Mouse (Mus musculus) ovary, postnatal 10 days (tissue): ENCODE results near the gene Itga1.

Experiments
- DNase-seq: peaks from one replicate; pipeline ENCODE4 v3.0.0; 2022; ENCODE audit warnings: low spot score

Itga1 gene

GRCm38 (mm10) chr13:115052568-115052967, 49.2 kb downstream of the Itga1 start:
- no peak for DNase-seq

GRCm38 (mm10) chr13:115050660-115051559, 50.9 kb downstream of the Itga1 start:
- DNase-seq = no peak

- no peak for DNase-seq
Observed at GRCm38 (mm10) chr13:115042652-115043051, 59.1 kb downstream of the Itga1 start.

- no peak for DNase-seq
Observed at GRCm38 (mm10) chr13:115037304-115037703, 64.5 kb downstream of the Itga1 start.

GRCm38 (mm10) chr13:115035387-115035786, 66.4 kb downstream of the Itga1 start:
- DNase-seq = no peak

GRCm38 (mm10) chr13:115033135-115033534, 68.6 kb downstream of the Itga1 start:
- DNase-seq = no peak

GRCm38 (mm10) chr13:115031177-115032000, 70.4 kb downstream of the Itga1 start:
- DNase-seq = no peak

- no peak for DNase-seq
Observed at GRCm38 (mm10) chr13:115025394-115025793, 76.4 kb downstream of the Itga1 start.

GRCm38 (mm10) chr13:115022117-115022787, 79.5 kb downstream of the Itga1 start:
- DNase-seq = no peak

GRCm38 (mm10) chr13:115021411-115021810, 80.4 kb downstream of the Itga1 start:
- DNase-seq = no peak

GRCm38 (mm10) chr13:115020727-115021126, 81.0 kb downstream of the Itga1 start:
- DNase-seq = no peak

GRCm38 (mm10) chr13:115017545-115017944, 84.2 kb downstream of the Itga1 start:
- DNase-seq = no peak

- no peak for DNase-seq
Observed at GRCm38 (mm10) chr13:115011547-115011946, 90.2 kb downstream of the Itga1 start.

GRCm38 (mm10) chr13:115006213-115006835, 95.4 kb downstream of the Itga1 start:
- DNase-seq = no peak

GRCm38 (mm10) chr13:115005342-115005741, 96.4 kb downstream of the Itga1 start:
- DNase-seq = no peak

- no peak for DNase-seq
Observed at GRCm38 (mm10) chr13:115003444-115004053, 98.2 kb downstream of the Itga1 start.

- DNase-seq = no peak
Observed at GRCm38 (mm10) chr13:115002837-115003236, 98.9 kb downstream of the Itga1 start.

- no peak for DNase-seq
Observed at GRCm38 (mm10) chr13:115002155-115002554, 99.6 kb downstream of the Itga1 start.

- no peak for DNase-seq
Observed at GRCm38 (mm10) chr13:114999582-114999981, 102.2 kb downstream of the Itga1 start.

GRCm38 (mm10) chr13:114998100-114998499, 103.7 kb downstream of the Itga1 start:
- DNase-seq = no peak

GRCm38 (mm10) chr13:114992260-114993014, 109.3 kb downstream of the Itga1 start:
- no peak for DNase-seq
